Mouse (Mus musculus): ENCODE results near the gene Nup107.

DNA sequence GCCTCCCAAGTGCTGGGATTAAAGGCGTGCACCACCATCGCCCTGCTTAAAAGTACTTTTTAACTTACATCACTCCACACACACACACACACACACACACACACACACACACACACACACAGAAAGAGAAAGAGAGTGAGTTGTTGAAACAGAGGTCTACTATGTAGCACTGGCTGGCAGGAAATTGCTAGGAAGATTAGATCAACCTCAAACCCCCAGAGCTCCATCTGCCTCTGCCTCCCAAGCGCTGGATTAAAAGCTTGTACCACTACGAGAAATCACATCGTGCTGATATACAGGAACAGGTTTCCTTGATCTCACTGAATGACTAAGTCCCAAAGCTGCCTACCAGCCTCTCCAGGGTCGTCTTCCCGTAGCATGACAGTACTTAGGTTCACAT lies 7.9 kb downstream of the Nup107 start:
- TF ChIP-seq TAL1 (IDR thresholded peaks at IDR 0.05; ENCODE audit: low read length) (no peak), GATA1 (IDR thresholded peaks at IDR 0.05; ENCODE audit: low read length) (no peak)

Data from erythroblast, embryonic 14.5 days (primary cell).